Mouse (Mus musculus) brain, embryonic 14.5 days (tissue): ENCODE measurements at regions not wholly inside any gene's neighbourhood (a gene's known extent, or its start where the extent isn't known, plus 50 kb on each side); places are given as distances from the start of the nearest gene placed in this dataset.
A peak's percentile ranks its signal among the peaks of the same experiment; 100 is the strongest.

Experiments
- DNase-seq: peaks from one replicate; pipeline ENCODE4 v3.0.0-alpha.2; 2011; ENCODE audit warnings: low read depth
- CTCF ChIP-seq: fragments of 200-500 bp; IDR thresholded peaks from 2 replicates; pipeline ENCODE4 v1.5.1; 2012; ENCODE audit warnings: inconsistent platforms, mild to moderate bottlenecking, moderate library complexity, borderline replicate concordance; ENCODE audit not compliant: insufficient read depth, insufficient read length; ENCODE audit errors: extremely low read depth
- POLR2A ChIP-seq: fragments of 200-500 bp; IDR thresholded peaks from 2 replicates; pipeline ENCODE4 v1.6.1; 2012; ENCODE audit warnings: mild to moderate bottlenecking, inconsistent platforms, borderline replicate concordance; ENCODE audit not compliant: poor library complexity, insufficient read depth, insufficient read length, severe bottlenecking; ENCODE audit errors: extremely low read depth

- DNase-seq: no peak
- TF ChIP-seq POLR2A (no peak), CTCF (no peak)
Measured at GRCm38 (mm10) chr19:56144221-56144620, 142.7 kb upstream of the Habp2 start.

GRCm38 (mm10) chr19:56157120-56157519 lies 129.8 kb upstream of the Habp2 start:
- TF ChIP-seq CTCF (no peak), POLR2A (no peak)
- no peak for DNase-seq

- TF ChIP-seq POLR2A: no peak
- TF ChIP-seq CTCF: no peak
- no peak for DNase-seq
Measured at GRCm38 (mm10) chr19:56162156-56162555, 124.8 kb upstream of the Habp2 start.

GRCm38 (mm10) chr19:56169133-56169997 lies 117.6 kb upstream of the Habp2 start:
- DNase-seq: no peak
- TF ChIP-seq CTCF: no peak
- TF ChIP-seq POLR2A: no peak

GRCm38 (mm10) chr19:56169998-56170274 lies 117.0 kb upstream of the Habp2 start:
- DNase-seq: no peak

GRCm38 (mm10) chr19:56172454-56172853 lies 114.5 kb upstream of the Habp2 start:
- peak; percentile 56 for DNase-seq
- no peak for TF ChIP-seq CTCF

More at GRCm38 (mm10) chr19:56169998-56170274, 117.0 kb upstream of the Habp2 start:
- TF ChIP-seq POLR2A (no peak), CTCF (no peak)

- TF ChIP-seq CTCF (no peak), POLR2A (no peak)
Measured at GRCm38 (mm10) chr19:56176059-56176458, 110.9 kb upstream of the Habp2 start.

GRCm38 (mm10) chr19:56177231-56177745 lies 109.6 kb upstream of the Habp2 start:
- DNase-seq: peak; percentile 35
- TF ChIP-seq CTCF (no peak), POLR2A (no peak)

More at GRCm38 (mm10) chr19:56176059-56176458, 110.9 kb upstream of the Habp2 start:
- peak; percentile 25 for DNase-seq

GRCm38 (mm10) chr19:56185756-56186155 lies 101.2 kb upstream of the Habp2 start:
- no peak for TF ChIP-seq CTCF
- no peak for TF ChIP-seq POLR2A
- no peak for DNase-seq

- DNase-seq: no peak
- TF ChIP-seq POLR2A (no peak), CTCF (no peak)
Measured at GRCm38 (mm10) chr19:56189185-56189584, 97.8 kb upstream of the Habp2 start.

GRCm38 (mm10) chr19:56190222-56190621 lies 96.7 kb upstream of the Habp2 start:
- TF ChIP-seq CTCF: no peak
- no peak for TF ChIP-seq POLR2A
- peak; percentile 92 for DNase-seq
